Mouse (Mus musculus) right cerebral cortex, postnatal 4 days (tissue): Measurements from ENCODE around the gene Zbtb24.

Experiments
- DNase-seq: peaks from one replicate; pipeline ENCODE4 v3.0.0-alpha.2; 2022

Gene Zbtb24

DNA sequence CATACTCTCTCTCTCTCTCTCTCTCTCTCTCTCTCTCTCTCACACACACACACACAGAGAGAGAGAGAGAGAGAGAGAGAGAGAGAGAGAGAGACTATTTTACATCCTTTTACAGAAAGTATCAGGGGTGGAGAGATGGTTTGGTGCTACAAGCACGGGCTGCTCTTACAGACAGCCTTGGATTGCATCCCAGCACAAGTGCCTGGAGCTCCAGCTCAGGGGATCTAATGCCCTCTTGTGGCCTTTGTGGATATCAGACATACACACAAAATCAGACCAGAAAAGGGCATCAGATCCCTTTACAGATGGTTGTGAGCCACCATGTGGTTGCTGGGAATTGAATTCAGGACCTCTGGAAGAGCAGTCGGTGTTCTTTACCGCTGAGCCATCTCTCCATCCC lies 55.3 kb downstream of the Zbtb24 start:
- DNase-seq: peak; percentile 51

DNA sequence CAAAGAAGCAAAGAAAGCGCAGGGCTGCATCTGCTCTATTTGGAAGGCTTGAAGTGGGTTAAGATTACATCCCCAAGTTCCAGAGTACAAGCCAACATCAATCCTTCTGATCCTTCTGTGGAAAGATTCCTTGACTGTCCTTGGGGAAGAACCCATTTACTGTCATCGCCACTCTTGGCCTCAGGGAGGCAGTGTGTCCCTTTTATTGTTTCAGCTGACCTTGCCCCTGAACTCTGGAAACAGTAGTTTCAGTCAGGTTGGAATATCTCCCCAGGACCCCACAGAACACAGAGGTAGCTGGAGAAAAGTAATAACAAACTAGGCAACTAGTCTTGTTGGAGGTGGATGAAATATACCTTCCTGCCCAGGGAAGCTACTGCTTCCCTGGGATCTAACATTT lies 59.0 kb downstream of the Zbtb24 start:
- DNase-seq: no peak

DNA sequence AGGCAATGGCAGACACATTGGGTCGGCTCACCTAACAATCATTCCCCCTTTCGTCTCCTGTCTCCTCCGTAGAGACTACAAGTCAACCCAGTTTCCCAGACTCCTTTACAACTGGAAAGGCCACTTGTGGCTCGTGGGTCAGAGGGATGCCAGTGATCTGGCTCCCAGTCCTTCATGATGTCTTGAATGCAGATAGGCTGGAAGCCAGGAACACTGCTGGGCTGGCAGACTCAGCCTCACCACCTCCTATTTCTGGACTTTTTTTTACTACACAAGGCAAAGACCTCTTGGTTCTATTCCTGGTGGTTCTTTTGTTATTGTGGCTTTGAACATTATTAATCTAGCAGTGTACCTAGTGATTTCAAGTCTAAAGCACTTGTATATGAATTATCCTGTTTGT lies 64.1 kb downstream of the Zbtb24 start:
- DNase-seq: no peak

DNA sequence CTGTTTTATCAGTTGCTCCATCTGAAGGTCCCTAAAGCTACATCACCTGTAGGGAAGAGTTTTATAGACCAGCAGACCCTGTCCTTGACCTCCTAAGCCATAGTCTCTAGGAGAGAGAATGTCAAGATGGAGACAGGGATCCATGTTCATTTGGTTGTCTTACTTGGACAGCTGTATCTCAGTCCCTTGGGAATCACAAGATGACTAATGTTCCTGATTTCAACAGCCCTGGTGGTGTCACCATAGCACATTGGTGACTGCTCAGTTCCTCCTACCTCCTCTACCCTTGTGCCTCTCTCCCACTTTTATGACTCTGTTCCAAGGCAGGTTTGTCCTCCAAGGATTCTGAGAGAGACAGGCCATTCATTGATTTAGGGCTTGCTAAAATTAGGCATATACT lies 64.7 kb downstream of the Zbtb24 start:
- DNase-seq: no peak
